Mouse (Mus musculus) hindbrain, embryonic 13.5 days (tissue): ENCODE data around the gene Mybphl. TPM values are rescaled to one million over a fixed set of nuclear protein-coding genes. Genes with fewer than 3 reads are reported as not detected.

ENCODE experiments used
- ATAC-seq: fragments of 200-750 bp; cut with Nextera tagmentation; 2 replicates; pipeline ENCODE4 v1.8.0; 2017; ENCODE audit warnings: moderate TSS enrichment; ENCODE audit not compliant: low FRiP score
- H3K27ac ChIP-seq: fragments of 300-500 bp; sonication (generic); 2 replicates; pipeline ENCODE4 v1.5.1; 2015; ENCODE audit warnings: inconsistent platforms, mild to moderate bottlenecking, moderate library complexity
- H3K27me3 ChIP-seq: fragments of 300-500 bp; sonication (generic); 2 replicates; pipeline ENCODE4 v1.6.1; 2015; ENCODE audit warnings: mild to moderate bottlenecking, inconsistent platforms
- H3K36me3 ChIP-seq: fragments of 300-500 bp; sonication (generic); 2 replicates; pipeline ENCODE4 v1.6.1; 2015; ENCODE audit warnings: mild to moderate bottlenecking, inconsistent platforms
- H3K4me1 ChIP-seq: fragments of 300-500 bp; sonication (generic); replicated peaks from 2 replicates; pipeline ENCODE4 v1.6.1; 2015; ENCODE audit warnings: inconsistent platforms
- H3K4me2 ChIP-seq: fragments of 300-500 bp; sonication (generic); 2 replicates; pipeline ENCODE4 v1.6.1; 2015; ENCODE audit warnings: inconsistent platforms, mild to moderate bottlenecking, moderate library complexity
- H3K4me3 ChIP-seq: fragments of 300-500 bp; sonication (generic); 2 replicates; pipeline ENCODE4 v1.5.1; 2015; ENCODE audit warnings: mild to moderate bottlenecking, inconsistent platforms
- H3K9ac ChIP-seq: fragments of 300-500 bp; sonication (generic); 2 replicates; pipeline ENCODE4 v1.6.1; 2015; ENCODE audit warnings: mild to moderate bottlenecking, inconsistent platforms
- H3K9me3 ChIP-seq: fragments of 300-500 bp; sonication (generic); 2 replicates; pipeline ENCODE4 v1.6.1; 2016; ENCODE audit warnings: inconsistent platforms
- WGBS: fragments of 180-500 bp; shearing (Covaris S2); methylation state at CpG from one replicate; pipeline ENCODE4 v1.1.7; 2015; 5-methylcytosine and 5-hydroxymethylcytosine counted together
- polyA plus RNA-seq: library from polyadenylated mRNA; unstranded; fragments of >200 nt; fragmentation: Nextera tagmentation; extraction: Ambion mirVana; gene quantifications from 2 replicates; pipeline ENCODE4 v1.2.1, GENCODE M21; 2015

Mybphl gene
- polyA plus RNA-seq, 1 experiment from 2014 or later: 0.13 TPM

DNA sequence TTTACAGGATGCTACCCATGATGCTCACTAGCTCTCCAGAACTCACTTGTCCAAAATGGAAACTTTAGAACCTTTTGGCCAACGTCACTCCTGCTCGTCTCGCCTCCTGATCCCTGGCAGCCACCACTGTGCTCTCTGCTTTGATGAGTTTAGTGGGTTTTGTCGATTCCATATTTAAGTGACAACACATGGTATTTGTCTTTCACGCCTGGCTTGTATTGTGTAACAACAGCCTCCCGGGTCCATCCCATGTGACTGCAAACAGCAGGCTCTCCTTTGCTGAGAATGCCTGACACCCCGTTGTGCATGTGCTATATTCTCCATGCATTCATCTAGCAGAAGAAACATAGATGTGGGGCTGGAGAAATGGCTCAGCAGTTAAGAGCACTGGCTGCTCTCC is 22.5 kb upstream of the Mybphl start:
- H3K27me3 ChIP-seq: no peaks in the 10 kb centered on the region
- no peak overlapping the region for H3K4me3 ChIP-seq
- H3K4me1 ChIP-seq: no peaks in the 10 kb centered on the region
- no peak overlapping the region for H3K9ac ChIP-seq
- H3K27ac ChIP-seq: no peak overlapping the region
- 82% methylated on average over 7 of the region's 7 CpGs for WGBS
- peaks cover 88% of the 10 kb centered on the region for H3K36me3 ChIP-seq
- H3K4me2 ChIP-seq: no peak overlapping the region
- no peaks in the 10 kb centered on the region for H3K9me3 ChIP-seq
- no peak for ATAC-seq

DNA sequence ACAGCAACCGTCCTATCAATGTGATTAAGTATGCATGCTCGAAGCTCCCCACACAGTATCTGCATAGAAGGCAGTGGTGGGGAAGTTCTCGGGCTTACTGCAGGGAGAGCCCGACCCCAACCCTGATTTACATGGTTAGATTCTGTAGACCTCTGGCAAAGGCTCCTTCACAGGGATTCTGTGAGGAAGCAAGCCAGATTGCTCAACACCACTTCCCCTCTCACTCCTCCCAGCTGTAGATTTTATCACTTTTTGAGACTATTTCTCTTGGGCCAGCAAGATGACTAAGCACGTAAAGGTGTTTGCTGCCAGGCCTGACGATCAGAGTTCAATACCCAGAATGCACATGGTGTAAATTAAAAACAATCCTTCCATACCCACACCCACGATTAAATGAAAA is 18.9 kb upstream of the Mybphl start:
- Histone ChIP-seq H3K9me3 (no peaks in the 10 kb centered on the region), H3K4me1 (no peaks in the 10 kb centered on the region), H3K9ac (no peak overlapping the region), H3K27ac (no peak overlapping the region), H3K4me3 (no peak overlapping the region), H3K4me2 (no peak overlapping the region), H3K27me3 (no peaks in the 10 kb centered on the region), H3K36me3 (peaks cover 89% of the 10 kb centered on the region)
- WGBS: 94% methylated on average over 7 of the region's 7 CpGs
- no peak for ATAC-seq

DNA sequence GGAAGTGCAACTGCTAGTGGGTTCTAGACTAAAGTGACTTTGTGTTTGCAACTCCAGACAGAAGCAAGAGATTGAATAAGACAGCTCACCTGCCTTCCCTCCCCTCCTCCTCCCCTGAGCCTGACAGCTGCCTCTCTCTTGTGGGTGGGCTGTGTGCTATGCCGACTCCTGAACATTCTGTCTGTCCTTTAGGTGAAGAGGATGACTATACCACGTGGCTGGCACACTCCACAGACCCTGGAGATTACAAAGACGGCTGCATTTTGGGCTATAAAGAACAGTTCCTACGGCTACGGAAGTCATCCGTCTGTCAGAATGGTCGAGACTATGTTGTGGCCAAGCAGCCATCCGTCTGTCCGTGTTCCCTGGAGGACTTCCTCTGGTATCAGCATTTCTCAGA is 16.3 kb upstream of the Mybphl start:
- Histone ChIP-seq H3K9ac (no peak overlapping the region), H3K4me3 (no peak overlapping the region), H3K4me1 (no peaks in the 10 kb centered on the region), H3K9me3 (no peaks in the 10 kb centered on the region), H3K27me3 (no peaks in the 10 kb centered on the region), H3K36me3 (peaks cover 85% of the 10 kb centered on the region), H3K4me2 (no peak overlapping the region), H3K27ac (no peak overlapping the region)
- no peak for ATAC-seq
- 82% methylated on average over 9 of the region's 9 CpGs for WGBS

DNA sequence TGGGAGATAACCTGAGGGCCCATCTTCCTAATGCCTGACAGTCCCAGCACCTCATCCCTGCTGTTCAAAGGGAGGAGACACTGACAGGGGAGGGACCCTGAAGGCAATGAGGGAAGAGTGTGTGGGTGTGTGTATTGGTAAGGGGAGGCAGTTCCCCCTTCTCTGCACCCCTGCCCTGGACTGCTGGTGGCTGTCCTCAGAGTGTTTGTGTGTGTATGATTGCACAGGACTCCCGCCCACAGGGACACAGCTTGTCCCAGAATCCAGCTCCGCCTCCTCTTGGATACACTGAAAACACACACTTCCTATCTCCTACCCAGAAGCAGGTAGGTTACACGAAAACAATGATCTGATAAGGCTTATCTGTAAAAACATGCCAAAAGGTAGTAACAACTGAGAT is 9.5 kb upstream of the Mybphl start:
- Histone ChIP-seq H3K9ac (no peak overlapping the region), H3K27me3 (no peaks in the 10 kb centered on the region), H3K4me1 (peaks cover 6% of the 10 kb centered on the region), H3K4me3 (no peak overlapping the region), H3K9me3 (no peaks in the 10 kb centered on the region), H3K27ac (no peak overlapping the region), H3K4me2 (no peak overlapping the region), H3K36me3 (peaks cover 86% of the 10 kb centered on the region)
- no peak for ATAC-seq
- 93% methylated on average over 3 of the region's 3 CpGs for WGBS

DNA sequence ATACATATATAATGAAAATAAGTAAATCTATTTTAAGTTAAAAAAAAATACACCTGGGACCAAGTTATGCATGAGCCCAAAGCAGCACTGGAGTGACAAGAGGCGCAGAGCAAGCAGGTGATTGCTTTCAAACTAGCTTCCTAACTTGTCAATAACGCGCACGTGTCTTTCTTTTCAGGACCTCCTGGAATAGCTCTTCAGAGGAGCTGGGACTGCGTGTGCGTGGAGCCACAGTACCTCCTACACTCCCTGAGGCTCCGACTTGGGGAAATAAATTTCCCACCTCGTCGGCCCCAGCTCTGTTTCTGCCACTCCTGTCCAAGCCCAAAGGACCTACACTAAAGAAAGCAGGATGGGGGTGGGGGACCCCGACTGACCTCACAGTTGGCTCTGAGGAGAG is 7.7 kb upstream of the Mybphl start:
- H3K4me2 ChIP-seq: no peak overlapping the region
- no peak for ATAC-seq

DNA sequence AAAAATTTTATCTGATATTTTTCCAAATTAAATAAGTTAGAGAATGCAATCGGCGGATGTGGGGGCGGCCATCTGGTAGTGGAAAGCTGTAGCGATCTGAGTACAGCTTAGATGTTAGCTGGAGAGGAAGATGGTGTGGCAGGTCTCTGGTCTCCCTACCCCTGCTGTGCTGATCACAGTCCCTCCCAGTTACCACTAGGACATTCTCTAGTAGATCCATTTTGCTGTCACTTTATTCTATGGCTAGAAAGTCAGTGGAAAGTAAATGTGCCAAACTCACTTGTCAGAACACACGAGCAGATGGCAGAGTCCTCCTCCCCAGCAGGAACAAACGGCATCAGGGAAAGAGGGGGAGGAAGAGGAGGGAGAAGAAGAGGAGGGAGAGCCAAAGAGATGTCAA is 6.3 kb upstream of the Mybphl start:
- H3K9ac ChIP-seq: no peak overlapping the region
- no peak overlapping the region for H3K4me2 ChIP-seq
- H3K4me1 ChIP-seq: peaks cover 16% of the 10 kb centered on the region
- no peak for ATAC-seq
- 81% methylated on average over 6 of the region's 6 CpGs for WGBS
- H3K27me3 ChIP-seq: no peaks in the 10 kb centered on the region
- no peak overlapping the region for H3K27ac ChIP-seq
- no peak overlapping the region for H3K4me3 ChIP-seq
- peaks cover 61% of the 10 kb centered on the region for H3K36me3 ChIP-seq
- no peaks in the 10 kb centered on the region for H3K9me3 ChIP-seq

More for the DNA sequence above, 7.7 kb upstream of the Mybphl start:
- Histone ChIP-seq H3K9ac (no peak overlapping the region), H3K27me3 (no peaks in the 10 kb centered on the region), H3K9me3 (no peaks in the 10 kb centered on the region), H3K4me1 (peaks cover 15% of the 10 kb centered on the region), H3K36me3 (peaks cover 71% of the 10 kb centered on the region), H3K27ac (no peak overlapping the region), H3K4me3 (no peak overlapping the region)
- 93% methylated on average over 10 of the region's 10 CpGs for WGBS

DNA sequence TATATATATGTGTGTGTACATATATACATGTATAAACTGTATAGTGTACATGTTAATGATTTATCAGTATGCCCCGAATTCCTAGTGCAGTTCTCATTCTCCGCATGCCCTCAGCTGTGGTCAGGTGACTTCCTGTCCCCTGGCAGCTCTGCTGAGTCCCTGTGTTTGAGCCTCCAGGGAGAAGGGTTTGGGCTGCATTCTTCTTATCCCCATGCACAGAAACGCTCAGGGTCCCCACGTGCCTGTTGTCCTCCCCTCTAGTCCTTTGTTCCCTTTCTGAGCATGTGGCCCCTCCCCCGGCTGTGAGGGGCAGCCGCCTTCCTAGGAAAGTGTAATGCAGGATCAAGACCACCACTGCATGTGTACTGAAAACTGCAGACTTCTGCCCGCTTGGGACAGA is 3.8 kb upstream of the Mybphl start:
- Histone ChIP-seq H3K36me3 (peaks cover 37% of the 10 kb centered on the region), H3K4me2 (no peak overlapping the region), H3K9ac (0 out of 2 replicates have a peak overlapping the region, but pooled peaks have one; percentile 35), H3K9me3 (no peaks in the 10 kb centered on the region), H3K4me1 (peaks cover 27% of the 10 kb centered on the region), H3K27ac (peak overlapping the region; percentile 44; the same call in 1 of the 2 replicates), H3K4me3 (no peak overlapping the region), H3K27me3 (no peaks in the 10 kb centered on the region)
- ATAC-seq: peak; percentile 19; the same call in 1 of the 2 replicates
- WGBS: 6% methylated on average over 7 of the region's 7 CpGs

DNA sequence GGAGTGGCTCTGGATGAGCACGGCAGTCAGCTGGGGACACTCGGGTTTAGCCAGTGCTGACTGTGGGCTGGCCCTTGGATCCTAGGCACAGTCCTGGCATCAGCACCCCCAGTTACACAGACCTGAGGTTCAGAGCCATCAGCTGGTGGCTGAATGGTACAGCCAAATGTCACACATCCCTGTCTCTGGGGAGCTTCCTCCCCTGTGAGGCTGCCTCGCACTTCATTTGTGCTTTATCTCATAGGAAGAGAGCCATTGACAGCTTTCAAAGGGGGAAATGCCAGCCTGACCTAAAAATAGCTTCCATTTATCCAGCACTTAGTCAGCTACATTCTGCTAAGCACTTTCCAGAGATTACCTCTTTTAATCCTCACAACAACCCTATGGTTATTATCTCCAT is 1.1 kb upstream of the Mybphl start:
- Histone ChIP-seq H3K4me2 (no peak overlapping the region), H3K27me3 (no peaks in the 10 kb centered on the region), H3K4me3 (no peak overlapping the region), H3K4me1 (peaks cover 34% of the 10 kb centered on the region), H3K27ac (0 out of 2 replicates have a peak overlapping the region, but pooled peaks have one; percentile 5), H3K9ac (no peak overlapping the region), H3K9me3 (no peaks in the 10 kb centered on the region), H3K36me3 (peaks cover 9% of the 10 kb centered on the region)
- no peak for ATAC-seq
- 67% methylated on average over 3 of the region's 3 CpGs for WGBS

DNA sequence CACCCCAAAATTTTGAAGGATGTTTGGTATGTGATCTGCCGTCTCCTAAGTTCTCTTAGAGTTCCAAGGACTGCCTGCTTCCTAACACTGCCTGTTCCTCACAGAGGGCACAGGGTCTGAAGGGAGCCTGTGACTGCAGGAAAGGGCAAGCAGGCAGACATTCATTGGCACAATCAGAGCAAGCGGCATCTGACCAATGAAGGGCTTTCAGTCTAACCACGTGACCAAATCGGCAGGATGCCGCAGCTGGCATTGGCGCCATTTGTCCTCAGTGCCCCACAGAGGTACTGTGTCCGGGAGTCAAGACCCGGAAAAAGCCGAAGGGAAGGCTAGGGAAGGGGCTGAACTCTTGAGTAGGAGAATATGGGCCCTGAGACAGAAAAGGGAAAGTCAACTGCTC is 2.5 kb downstream of the Mybphl start:
- Histone ChIP-seq H3K9me3 (no peaks in the 10 kb centered on the region), H3K4me3 (0 out of 2 replicates have a peak overlapping the region, but pooled peaks have one; percentile 14), H3K27me3 (no peaks in the 10 kb centered on the region), H3K36me3 (no peaks in the 10 kb centered on the region), H3K9ac (no peak overlapping the region), H3K27ac (no peak overlapping the region; the same call in 1 of the 2 replicates), H3K4me2 (peak overlapping the region; percentile 29; the same call in 1 of the 2 replicates), H3K4me1 (peaks cover 18% of the 10 kb centered on the region)
- 59% methylated on average over 9 of the region's 9 CpGs for WGBS
- ATAC-seq: peak; percentile 50; the same call in 1 of the 2 replicates

DNA sequence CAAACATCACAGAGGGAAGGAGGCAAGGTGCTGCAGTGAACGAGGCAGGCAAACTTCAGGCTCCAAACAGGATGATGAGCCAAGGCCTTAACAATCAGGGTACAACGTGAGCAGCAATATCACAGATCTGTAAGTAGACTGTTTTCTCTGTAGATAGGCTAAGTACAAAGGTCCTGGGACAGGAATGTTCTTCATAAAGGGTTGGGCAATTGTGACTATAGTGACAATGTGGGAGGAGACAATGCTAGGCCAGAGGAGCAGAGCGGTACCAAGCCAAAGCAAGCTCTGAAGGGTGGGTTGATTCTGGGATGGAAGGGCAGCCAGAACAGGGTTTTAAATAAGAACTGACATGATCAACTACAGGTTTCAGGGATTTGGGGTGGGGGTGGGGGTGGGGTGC is 3.1 kb downstream of the Mybphl start:
- H3K27ac ChIP-seq: no peak overlapping the region
- WGBS: 87% methylated on average over 3 of the region's 3 CpGs
- 0 out of 2 replicates have a peak overlapping the region, but pooled peaks have one; percentile 29 for H3K4me2 ChIP-seq

DNA sequence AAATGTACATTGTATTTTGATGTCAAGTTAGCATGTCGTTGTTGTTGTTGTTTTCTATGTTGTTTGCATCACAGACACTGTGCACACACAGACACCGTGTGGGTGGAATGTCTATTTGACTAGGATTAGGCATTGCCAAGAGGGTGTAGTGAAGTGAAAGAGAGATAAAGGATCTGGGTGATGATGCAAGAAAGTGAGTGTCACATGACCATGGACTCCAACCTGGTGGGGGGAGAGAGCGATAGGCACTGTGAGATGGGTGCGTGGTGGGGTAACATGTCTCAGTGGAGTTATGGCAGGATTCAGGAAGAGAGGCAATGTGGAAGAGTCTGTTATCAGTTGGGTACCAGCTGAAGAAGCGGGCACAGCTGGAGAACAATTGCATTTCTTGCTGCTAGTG is 4.0 kb downstream of the Mybphl start:
- peaks cover 15% of the 10 kb centered on the region for H3K4me1 ChIP-seq
- H3K9me3 ChIP-seq: no peaks in the 10 kb centered on the region
- H3K4me3 ChIP-seq: no peak overlapping the region
- no peaks in the 10 kb centered on the region for H3K36me3 ChIP-seq
- H3K27me3 ChIP-seq: no peaks in the 10 kb centered on the region
- WGBS: 83% methylated on average over 5 of the region's 5 CpGs
- no peak for ATAC-seq
- H3K4me2 ChIP-seq: no peak overlapping the region
- H3K9ac ChIP-seq: no peak overlapping the region
- H3K27ac ChIP-seq: no peak overlapping the region

More for the DNA sequence above, 3.1 kb downstream of the Mybphl start:
- H3K27me3 ChIP-seq: no peaks in the 10 kb centered on the region
- H3K9me3 ChIP-seq: no peaks in the 10 kb centered on the region
- no peaks in the 10 kb centered on the region for H3K36me3 ChIP-seq
- H3K9ac ChIP-seq: no peak overlapping the region
- no peak for ATAC-seq
- H3K4me1 ChIP-seq: peaks cover 18% of the 10 kb centered on the region
- no peak overlapping the region for H3K4me3 ChIP-seq

DNA sequence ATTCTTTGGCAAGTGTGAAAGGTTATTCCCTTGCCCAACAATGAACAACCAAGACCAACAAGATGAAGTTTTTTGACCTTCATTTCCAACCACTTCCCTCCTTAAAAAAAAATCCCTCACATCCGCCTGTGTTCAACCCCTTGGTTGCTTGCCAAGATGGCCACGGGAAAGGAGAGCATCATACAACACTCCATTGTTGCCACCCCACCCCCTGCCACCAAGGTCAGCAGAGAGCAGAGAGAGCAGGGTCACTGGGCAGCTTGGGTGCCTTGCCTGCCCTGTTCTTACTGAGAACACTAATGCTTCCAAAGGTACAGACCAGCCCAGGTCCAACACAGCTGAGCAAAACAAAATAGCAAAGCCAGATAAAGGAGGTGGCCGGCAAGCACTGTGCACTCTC is 7.6 kb downstream of the Mybphl start:
- H3K9ac ChIP-seq: no peak overlapping the region
- no peaks in the 10 kb centered on the region for H3K36me3 ChIP-seq
- 65% methylated on average over 3 of the region's 3 CpGs for WGBS
- no peak overlapping the region for H3K27ac ChIP-seq
- H3K9me3 ChIP-seq: no peaks in the 10 kb centered on the region
- H3K4me1 ChIP-seq: peaks cover 4% of the 10 kb centered on the region; the same call in 1 of the 2 replicates
- ATAC-seq: no peak
- no peak overlapping the region for H3K4me3 ChIP-seq
- H3K27me3 ChIP-seq: no peaks in the 10 kb centered on the region
- H3K4me2 ChIP-seq: no peak overlapping the region

DNA sequence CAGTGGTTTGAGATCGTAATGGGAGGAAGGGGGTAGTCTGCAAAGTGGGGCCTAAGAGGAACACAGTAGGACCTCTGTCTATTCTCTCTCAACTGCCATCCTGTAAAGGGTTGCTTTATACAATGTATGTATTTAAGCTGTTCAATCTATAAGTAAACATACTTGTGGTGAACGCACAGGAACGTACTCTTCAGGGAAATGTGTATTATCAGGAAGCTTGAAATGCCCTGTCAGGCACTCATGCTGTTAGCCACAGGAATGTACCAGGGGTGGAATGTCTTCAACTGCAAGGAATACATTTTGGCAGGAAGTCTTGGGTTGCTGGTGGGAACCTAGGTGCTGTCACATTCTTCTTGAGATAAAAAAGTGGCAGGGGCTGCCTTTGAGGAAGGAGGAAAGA is 8.0 kb downstream of the Mybphl start:
- ATAC-seq: no peak
- H3K4me2 ChIP-seq: no peak overlapping the region
- no peaks in the 10 kb centered on the region for H3K36me3 ChIP-seq
- no peak overlapping the region for H3K27ac ChIP-seq
- H3K9ac ChIP-seq: no peak overlapping the region
- peaks cover 1% of the 10 kb centered on the region; the same call in 1 of the 2 replicates for H3K4me1 ChIP-seq
- WGBS: 91% methylated on average over 3 of the region's 3 CpGs
- no peak overlapping the region for H3K4me3 ChIP-seq
- no peaks in the 10 kb centered on the region for H3K9me3 ChIP-seq
- no peaks in the 10 kb centered on the region for H3K27me3 ChIP-seq
